Mouse (Mus musculus): ENCODE data around the gene Mdm2. TPM values are rescaled to one million over a fixed set of nuclear protein-coding genes. Genes with fewer than 3 reads are reported as not detected.

Gene Mdm2
- polyA plus RNA-seq, 1 experiment from 2014 or later, result 39.0 TPM

DNA sequence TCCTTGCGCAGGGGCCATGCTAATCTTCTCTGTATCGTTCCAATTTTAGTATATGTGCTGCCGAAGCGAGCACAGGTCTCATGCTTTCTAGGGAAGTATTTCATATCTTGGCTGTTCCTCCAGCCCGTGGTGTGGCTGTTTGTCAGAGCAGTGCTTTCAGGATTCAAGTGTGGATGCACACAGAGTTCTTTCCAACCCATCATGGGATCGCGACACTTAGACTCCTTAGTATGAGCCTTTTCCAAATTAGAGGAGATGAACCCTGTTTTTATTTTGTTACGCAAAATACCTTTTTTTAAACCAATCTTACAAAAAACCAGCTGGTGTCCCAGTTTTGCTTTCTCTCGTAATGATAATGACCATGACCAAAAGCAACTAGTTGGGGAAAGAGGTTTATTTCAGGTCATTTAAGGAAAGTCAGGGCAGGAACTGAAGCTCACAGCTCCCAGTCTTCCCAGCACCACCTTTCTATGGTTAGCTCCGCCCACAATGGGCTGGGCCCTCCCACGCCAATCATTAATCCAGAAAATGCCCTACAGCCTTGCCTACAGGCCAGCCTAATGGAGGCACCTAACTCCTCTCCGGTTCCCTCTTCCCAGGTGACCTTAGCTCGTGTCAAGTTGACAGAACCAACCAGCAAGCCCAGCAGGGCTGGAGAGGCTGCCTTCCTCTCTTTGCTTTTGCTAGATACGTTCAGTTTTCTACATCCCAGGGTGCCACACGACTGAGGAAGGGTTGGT, 48.1 kb downstream of the Mdm2 start:
- Histone ChIP-seq H3K27me3 (no peaks in the 10 kb centered on the region), H3K9ac (no peak overlapping the region), H3K4me3 (no peak overlapping the region), H3K9me3 (replicated peaks) (no peaks in the 10 kb centered on the region), H3K4me2 (no peak overlapping the region), H3K4me1 (replicated peaks) (peaks cover 5% of the 10 kb centered on the region), H3K36me3 (no peaks in the 10 kb centered on the region), H3K27ac (no peak overlapping the region)
- ATAC-seq (replicated peaks; ENCODE audit: insufficient number of reproducible peaks, insufficient read depth, low FRiP score, low read depth), result no peak
- 74% methylated on average over 15 of the region's 15 CpGs for WGBS

DNA sequence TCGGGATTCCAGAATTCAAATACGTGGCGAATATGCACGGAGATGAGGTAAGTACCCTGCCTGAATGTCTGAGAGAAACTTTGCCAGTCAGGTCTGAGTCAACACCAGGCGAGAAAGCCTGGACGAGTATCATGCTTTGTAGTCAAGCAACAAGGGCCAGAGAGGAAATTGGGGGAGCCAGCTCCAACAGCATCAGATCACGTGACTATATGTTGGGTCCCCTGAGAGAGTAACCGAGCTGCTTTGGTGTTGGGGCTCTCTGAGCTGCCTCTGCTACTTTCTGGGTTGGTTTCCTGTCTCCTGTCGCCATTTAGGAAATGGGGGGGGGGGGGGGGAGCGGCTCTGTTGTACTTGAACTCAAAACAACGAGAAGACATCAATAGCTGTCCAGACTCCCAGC, 50.7 kb downstream of the Mdm2 start:
- H3K9me3 ChIP-seq (replicated peaks), result no peaks in the 10 kb centered on the region
- no peak overlapping the region for H3K4me2 ChIP-seq
- no peak overlapping the region for H3K27ac ChIP-seq
- H3K4me1 ChIP-seq (replicated peaks), result peaks cover 5% of the 10 kb centered on the region
- H3K9ac ChIP-seq, result no peak overlapping the region
- H3K4me3 ChIP-seq, result no peak overlapping the region
- no peaks in the 10 kb centered on the region for H3K27me3 ChIP-seq
- ATAC-seq (replicated peaks; ENCODE audit: insufficient number of reproducible peaks, insufficient read depth, low FRiP score, low read depth), result no peak
- 52% methylated on average over 11 of the region's 11 CpGs for WGBS
- H3K36me3 ChIP-seq, result no peaks in the 10 kb centered on the region

GRCm38 (mm10) chr10:117659430-117659813, 51.1 kb downstream of the Mdm2 start:
- no peak overlapping the region for H3K4me3 ChIP-seq
- H3K27ac ChIP-seq, result no peak overlapping the region
- 78% methylated on average over 11 of the region's 11 CpGs for WGBS
- H3K36me3 ChIP-seq, result no peaks in the 10 kb centered on the region
- H3K9me3 ChIP-seq (replicated peaks), result no peaks in the 10 kb centered on the region
- peaks cover 5% of the 10 kb centered on the region for H3K4me1 ChIP-seq (replicated peaks)
- ATAC-seq (replicated peaks; ENCODE audit: insufficient number of reproducible peaks, insufficient read depth, low FRiP score, low read depth), result no peak
- no peaks in the 10 kb centered on the region for H3K27me3 ChIP-seq
- no peak overlapping the region for H3K9ac ChIP-seq
- H3K4me2 ChIP-seq, result no peak overlapping the region

DNA sequence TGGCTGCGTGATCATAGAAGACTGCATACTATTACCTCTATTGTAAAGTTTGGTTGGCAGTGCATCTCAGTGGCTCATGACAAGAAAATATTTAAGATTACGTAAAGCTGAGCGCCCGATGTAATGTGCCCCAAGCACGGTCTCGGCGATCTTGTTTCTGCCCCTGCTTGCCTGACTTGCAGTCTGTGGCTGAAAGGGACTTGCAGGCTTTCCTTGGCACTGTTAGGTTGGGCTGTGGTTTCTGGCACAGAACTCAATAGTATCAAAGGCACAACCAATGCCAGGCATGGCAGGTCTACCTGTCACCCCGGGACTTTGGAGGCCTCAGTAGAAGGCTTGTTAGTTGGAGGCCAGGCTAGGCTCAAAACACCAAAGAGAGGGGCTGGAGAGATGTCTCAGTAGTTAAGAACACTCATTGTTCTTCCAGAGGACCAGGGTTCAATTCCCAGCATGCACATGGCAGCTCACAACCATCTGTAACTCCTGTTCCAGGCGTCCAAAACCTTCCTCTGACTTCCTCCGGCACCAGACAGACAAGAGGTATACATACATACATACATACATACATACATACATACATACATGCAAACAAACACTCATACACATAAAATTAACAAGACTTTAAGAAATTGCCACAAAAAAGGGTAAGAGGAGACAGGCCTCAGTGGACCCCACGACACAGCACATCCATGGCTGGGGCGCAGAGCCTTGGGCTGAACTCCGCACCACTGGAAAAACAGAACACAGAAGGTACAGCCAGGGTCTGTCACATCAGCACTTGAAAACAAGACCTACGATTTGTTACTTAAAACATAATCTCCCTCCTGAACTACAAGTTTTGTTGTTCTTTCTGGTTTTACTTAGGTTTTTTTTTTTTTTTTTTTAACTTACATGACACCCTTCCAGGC, 51.8 kb downstream of the Mdm2 start:
- Histone ChIP-seq H3K27ac (no peak overlapping the region), H3K9me3 (replicated peaks) (no peaks in the 10 kb centered on the region), H3K4me2 (no peak overlapping the region), H3K4me1 (replicated peaks) (peaks cover under 1% of the 10 kb centered on the region), H3K9ac (no peak overlapping the region), H3K27me3 (no peaks in the 10 kb centered on the region), H3K4me3 (no peak overlapping the region), H3K36me3 (no peaks in the 10 kb centered on the region)
- WGBS, result 92% methylated on average over 14 of the region's 14 CpGs
- no peak for ATAC-seq (replicated peaks; ENCODE audit: insufficient number of reproducible peaks, insufficient read depth, low FRiP score, low read depth)

DNA sequence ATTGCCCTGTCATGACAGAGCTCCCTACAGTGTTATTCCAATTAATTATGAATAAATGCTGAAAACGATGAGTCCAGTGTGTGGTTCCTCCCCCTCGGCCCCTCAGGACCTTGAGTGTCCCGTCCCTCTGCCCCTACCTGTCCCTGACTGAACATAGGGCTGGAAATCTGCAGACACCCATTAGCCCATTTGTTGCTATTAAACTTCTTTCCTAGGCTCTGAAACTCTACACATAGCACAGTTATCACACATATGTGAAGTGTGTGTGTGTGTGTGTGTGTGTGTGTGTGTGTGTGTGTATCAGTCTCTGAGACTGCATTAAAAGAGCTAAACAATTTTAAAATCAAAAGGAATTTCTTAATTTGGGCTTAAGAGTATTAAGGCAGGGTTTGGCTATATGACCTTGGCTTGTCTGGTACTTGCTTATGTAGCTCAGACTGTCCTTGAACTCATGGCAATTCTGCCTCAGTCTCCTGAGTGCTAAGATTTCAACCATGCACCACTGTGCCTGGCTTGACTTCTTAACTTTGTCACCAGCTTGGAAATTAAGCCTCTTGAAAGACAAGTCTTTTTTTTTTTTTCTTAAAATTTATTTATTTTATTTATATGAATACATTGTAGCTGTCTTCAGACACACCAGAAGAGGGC, 52.8 kb downstream of the Mdm2 start:
- Histone ChIP-seq H3K27me3 (no peaks in the 10 kb centered on the region), H3K36me3 (no peaks in the 10 kb centered on the region), H3K4me2 (no peak overlapping the region), H3K9ac (no peak overlapping the region), H3K4me1 (replicated peaks) (no peaks in the 10 kb centered on the region), H3K9me3 (replicated peaks) (no peaks in the 10 kb centered on the region), H3K4me3 (no peak overlapping the region), H3K27ac (no peak overlapping the region)
- no peak for ATAC-seq (replicated peaks; ENCODE audit: insufficient number of reproducible peaks, insufficient read depth, low FRiP score, low read depth)
- 82% methylated on average over 3 of the region's 3 CpGs for WGBS

DNA sequence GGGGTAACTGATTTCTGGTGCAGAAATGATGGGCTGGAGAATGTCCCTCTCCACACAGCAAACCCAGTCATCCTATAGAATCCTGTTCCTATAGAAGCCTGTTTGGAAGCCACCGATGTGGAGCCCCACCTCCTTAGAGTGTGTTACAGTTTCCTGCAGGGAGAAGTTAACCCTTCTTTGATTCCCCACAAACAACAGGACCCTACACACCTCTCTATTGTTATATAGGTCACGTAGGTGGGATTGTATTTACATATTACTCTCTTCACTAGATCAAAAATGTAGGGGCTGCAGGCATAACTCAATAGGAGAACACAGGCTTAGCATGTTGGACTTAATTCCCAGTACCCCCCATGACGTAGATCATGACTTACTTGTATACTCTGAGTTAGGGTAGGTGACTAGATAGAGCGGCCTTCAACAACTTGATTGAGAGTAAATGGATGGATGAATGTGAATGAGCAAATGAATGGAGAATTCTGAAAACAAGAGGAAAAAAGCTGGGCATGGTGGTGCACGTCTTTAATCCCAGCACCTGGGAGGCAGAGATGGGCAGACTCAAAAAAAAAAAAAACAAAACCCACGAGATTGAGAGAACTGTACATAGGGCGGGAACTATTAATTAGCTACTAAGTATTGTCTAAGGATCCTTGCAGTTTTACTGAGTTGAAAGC, 53.4 kb downstream of the Mdm2 start:
- no peak overlapping the region for H3K27ac ChIP-seq
- H3K4me2 ChIP-seq, result no peak overlapping the region
- no peaks in the 10 kb centered on the region for H3K27me3 ChIP-seq
- no peak overlapping the region for H3K9ac ChIP-seq
- no peaks in the 10 kb centered on the region for H3K9me3 ChIP-seq (replicated peaks)
- WGBS, result 81% methylated on average over 7 of the region's 7 CpGs
- H3K4me1 ChIP-seq (replicated peaks), result no peaks in the 10 kb centered on the region
- H3K36me3 ChIP-seq, result no peaks in the 10 kb centered on the region
- ATAC-seq (replicated peaks; ENCODE audit: insufficient number of reproducible peaks, insufficient read depth, low FRiP score, low read depth), result no peak
- no peak overlapping the region for H3K4me3 ChIP-seq

- H3K4me2 ChIP-seq, result no peak overlapping the region
- H3K9me3 ChIP-seq (replicated peaks), result no peaks in the 10 kb centered on the region
- H3K27ac ChIP-seq, result no peak overlapping the region
- H3K4me3 ChIP-seq, result no peak overlapping the region
- H3K27me3 ChIP-seq, result no peaks in the 10 kb centered on the region
- no peak overlapping the region for H3K9ac ChIP-seq
- 81% methylated on average over 6 of the region's 6 CpGs for WGBS
- ATAC-seq (replicated peaks; ENCODE audit: insufficient number of reproducible peaks, insufficient read depth, low FRiP score, low read depth), result no peak
- H3K36me3 ChIP-seq, result no peaks in the 10 kb centered on the region
- H3K4me1 ChIP-seq (replicated peaks), result no peaks in the 10 kb centered on the region
Measured at GRCm38 (mm10) chr10:117656662-117656962, 53.9 kb downstream of the Mdm2 start.

DNA sequence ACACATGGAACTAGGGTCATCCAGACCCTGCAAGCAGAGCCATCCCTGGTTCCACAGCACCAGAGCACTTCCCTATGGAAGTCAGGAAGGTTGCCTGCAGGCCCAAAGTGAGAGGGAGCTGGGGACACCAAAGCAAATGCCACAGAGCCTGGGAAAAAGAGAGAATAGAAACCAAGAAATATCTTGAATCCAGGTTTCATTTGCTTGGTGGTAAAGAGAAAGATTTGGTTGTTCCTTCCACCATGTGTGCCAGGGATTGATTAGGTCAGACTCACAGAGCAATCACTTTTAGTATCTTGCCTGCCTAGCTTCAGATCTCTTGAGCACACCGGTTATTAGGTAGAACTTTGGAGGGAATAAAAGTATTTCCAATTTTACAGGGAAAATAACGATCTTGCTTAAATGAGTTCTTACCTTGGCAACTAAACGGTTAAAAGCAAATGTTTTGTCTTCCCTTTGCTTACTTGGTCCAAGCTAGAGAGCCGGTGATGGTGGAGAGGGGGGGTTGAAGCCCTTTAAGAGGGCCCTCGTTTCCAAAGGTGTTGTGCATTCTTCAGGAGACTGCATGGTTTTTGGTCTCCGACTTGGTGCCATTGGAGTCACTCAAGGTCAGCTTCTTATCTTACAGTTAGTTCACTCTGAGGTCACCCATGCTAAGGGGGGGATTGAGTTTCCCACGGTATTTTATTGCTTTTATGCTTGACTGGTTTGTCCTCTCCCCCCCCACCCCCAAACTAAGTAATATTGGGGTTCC, 54.5 kb downstream of the Mdm2 start:
- Histone ChIP-seq H3K27me3 (no peaks in the 10 kb centered on the region), H3K4me3 (no peak overlapping the region), H3K27ac (no peak overlapping the region), H3K4me2 (no peak overlapping the region), H3K36me3 (no peaks in the 10 kb centered on the region), H3K9me3 (replicated peaks) (no peaks in the 10 kb centered on the region), H3K9ac (no peak overlapping the region), H3K4me1 (replicated peaks) (no peaks in the 10 kb centered on the region)
- no peak for ATAC-seq (replicated peaks; ENCODE audit: insufficient number of reproducible peaks, insufficient read depth, low FRiP score, low read depth)
- 46% methylated on average over 7 of the region's 7 CpGs for WGBS

DNA sequence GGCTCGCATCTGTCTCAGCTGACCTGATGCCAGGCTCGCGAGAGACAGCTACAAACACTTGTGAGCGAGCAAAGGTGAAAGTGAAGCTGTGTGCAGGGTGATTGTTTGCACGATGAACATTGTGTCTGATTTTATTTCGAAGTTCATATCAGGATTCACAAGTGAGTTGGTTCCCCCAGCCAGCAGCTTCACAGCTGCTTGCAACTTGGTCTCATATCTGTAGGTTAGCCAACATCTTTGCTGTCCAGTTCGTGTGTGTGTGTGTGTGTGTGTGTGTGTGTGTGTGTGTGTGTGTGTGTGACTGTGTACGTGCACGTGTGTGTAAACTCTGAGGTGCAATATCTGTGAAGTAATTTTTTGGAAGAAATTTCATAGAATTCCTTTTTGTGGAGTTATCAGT, 55.1 kb downstream of the Mdm2 start:
- H3K27ac ChIP-seq, result no peak overlapping the region
- no peak overlapping the region for H3K9ac ChIP-seq
- no peaks in the 10 kb centered on the region for H3K36me3 ChIP-seq
- no peak for ATAC-seq (replicated peaks; ENCODE audit: insufficient number of reproducible peaks, insufficient read depth, low FRiP score, low read depth)
- no peak overlapping the region for H3K4me2 ChIP-seq
- no peaks in the 10 kb centered on the region for H3K27me3 ChIP-seq
- no peaks in the 10 kb centered on the region for H3K9me3 ChIP-seq (replicated peaks)
- 81% methylated on average over 9 of the region's 9 CpGs for WGBS
- H3K4me3 ChIP-seq, result no peak overlapping the region
- no peaks in the 10 kb centered on the region for H3K4me1 ChIP-seq (replicated peaks)

DNA sequence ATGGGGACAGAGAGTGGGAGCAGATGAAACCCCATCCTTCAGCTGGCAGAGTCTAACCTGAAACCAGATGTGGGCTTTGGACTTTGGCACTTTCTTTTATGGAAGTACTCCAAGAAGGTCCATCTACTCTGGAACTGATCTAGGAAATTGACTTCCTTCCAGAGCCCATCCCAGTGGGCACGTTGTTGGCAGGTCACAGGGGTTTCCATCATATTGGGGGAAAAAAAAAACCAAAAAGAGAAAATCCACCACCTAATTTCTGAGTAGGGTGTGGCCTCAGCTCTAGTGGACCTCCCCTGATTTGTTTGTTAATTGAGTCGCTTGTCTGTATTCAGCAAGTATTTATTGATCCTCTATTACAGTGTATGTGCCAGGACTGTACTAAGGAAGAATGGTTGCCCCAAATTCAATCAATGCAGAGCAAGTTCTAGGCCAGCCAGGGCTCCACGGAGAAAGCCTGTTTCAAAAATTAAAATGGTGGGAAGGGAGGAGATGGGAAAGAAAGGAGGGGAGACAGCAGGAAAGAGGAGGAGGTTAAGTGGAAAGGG, 55.9 kb downstream of the Mdm2 start:
- no peaks in the 10 kb centered on the region for H3K27me3 ChIP-seq
- no peaks in the 10 kb centered on the region for H3K9me3 ChIP-seq (replicated peaks)
- no peaks in the 10 kb centered on the region for H3K36me3 ChIP-seq
- no peaks in the 10 kb centered on the region for H3K4me1 ChIP-seq (replicated peaks)
- H3K27ac ChIP-seq, result no peak overlapping the region
- no peak for ATAC-seq (replicated peaks; ENCODE audit: insufficient number of reproducible peaks, insufficient read depth, low FRiP score, low read depth)
- H3K4me2 ChIP-seq, result no peak overlapping the region
- H3K9ac ChIP-seq, result no peak overlapping the region
- H3K4me3 ChIP-seq, result no peak overlapping the region
- 82% methylated on average over 3 of the region's 3 CpGs for WGBS

Data from heart, embryonic 15.5 days (tissue).